In genomic region chr17:15285399-15286043, GRCm38 (mm10) we compare ENCODE assay signal across 8 mouse cellular contexts.
A peak's percentile ranks its signal among the peaks of the same experiment; 100 is the strongest.
DNase-seq lines count a peak whose midpoint lies in the region; ATAC-seq and TF ChIP-seq lines count a peak whose summit lies in the region.

No protein-coding gene starts in this region.

- H3K9me3 ChIP-seq in MEL (replicated peaks; ENCODE audit: insufficient read depth, low read length): no peaks in the 10 kb centered on the region
- no peaks in the 10 kb centered on the region for H3K9me3 ChIP-seq in hindbrain, embryonic 15.5 days
- H3K9me3 ChIP-seq in midbrain, postnatal 0 days (ENCODE audit: low read length): no peaks in the 10 kb centered on the region

- 49% methylated on average over 7 of the region's 7 CpGs for WGBS in hindbrain, embryonic 15.5 days
- 51% methylated on average over 7 of the region's 7 CpGs for WGBS in midbrain, postnatal 0 days

- no peak for TF ChIP-seq EP300 in MEL (IDR thresholded peaks at IDR 0.05; ENCODE audit: low read depth in 1 of 2, low read length in 2 of 2)

- H3K27ac ChIP-seq in MEL (ENCODE audit: control insufficient read depth, low read depth, low read length): no peak overlapping the region
- H3K27ac ChIP-seq in hindbrain, embryonic 15.5 days (replicated peaks): no peak overlapping the region
- no peak overlapping the region for H3K27ac ChIP-seq in midbrain, postnatal 0 days (ENCODE audit: low read depth, low read length)

- H3K4me2 ChIP-seq in hindbrain, embryonic 15.5 days: no peak overlapping the region
- H3K4me2 ChIP-seq in midbrain, postnatal 0 days (ENCODE audit: low read depth, low read length, poor library complexity, severe bottlenecking): no peak overlapping the region

- no peak overlapping the region for H3K9ac ChIP-seq in MEL (ENCODE audit: control insufficient read depth, low read depth, low read length, poor library complexity, severe bottlenecking)
- H3K9ac ChIP-seq in hindbrain, embryonic 15.5 days: no peak overlapping the region
- no peak overlapping the region for H3K9ac ChIP-seq in midbrain, postnatal 0 days (replicated peaks; ENCODE audit: low read length, poor library complexity, severe bottlenecking)

- no peaks in the 10 kb centered on the region for H3K4me1 ChIP-seq in MEL (ENCODE audit: control insufficient read depth in 1 of 2, insufficient read depth in 2 of 2, low read length in 2 of 2)
- peaks cover 12% of the 10 kb centered on the region for H3K4me1 ChIP-seq in hindbrain, embryonic 15.5 days (replicated peaks)
- no peaks in the 10 kb centered on the region for H3K4me1 ChIP-seq in midbrain, postnatal 0 days (ENCODE audit: insufficient read depth, low read length)

- ATAC-seq in hindbrain, embryonic 15.5 days (ENCODE audit: low FRiP score, low read depth): peak; percentile 89
- ATAC-seq in midbrain, postnatal 0 days (ENCODE audit: low FRiP score): peak; percentile 81

- no peak for TF ChIP-seq CTCF in MEL (IDR thresholded peaks at IDR 0.05 in 2 of 3, conservative IDR thresholded peaks at IDR 0.05 in 1 of 3; ENCODE audit: control insufficient read depth in 1 of 3, insufficient read depth in 1 of 3, low read depth in 2 of 3, low read length in 3 of 3, poor library complexity in 1 of 3, severe bottlenecking in 1 of 3)
- no peak for TF ChIP-seq CTCF in midbrain, postnatal 0 days (IDR thresholded peaks at IDR 0.05)

- H3K4me3 ChIP-seq in MEL (ENCODE audit: control insufficient read depth in 1 of 2, insufficient read depth in 1 of 2, low read depth in 2 of 2, low read length in 2 of 2): no peak overlapping the region
- no peak overlapping the region for H3K4me3 ChIP-seq in hindbrain, embryonic 15.5 days
- no peak overlapping the region for H3K4me3 ChIP-seq in midbrain, postnatal 0 days (ENCODE audit: low read depth, low read length)

- intact Hi-C loops in left cerebral cortex, postnatal 14 days (cut with DNase I): no loop called here

- H3K79me2 ChIP-seq in MEL (ENCODE audit: control insufficient read depth, insufficient read depth, low read length, poor library complexity): no peaks in the 10 kb centered on the region

- TF ChIP-seq RAD21 in MEL (IDR thresholded peaks at IDR 0.05; ENCODE audit: low read depth, low read length): no peak

- H3K27me3 ChIP-seq in MEL (ENCODE audit: control insufficient read depth in 1 of 2, insufficient read depth in 2 of 2, low read length in 2 of 2): peaks cover 0 to 4% of the 10 kb centered on the region in 2 experiments; a peak in 3 of 4 replicates
- no peaks in the 10 kb centered on the region for H3K27me3 ChIP-seq in hindbrain, embryonic 15.5 days
- no peaks in the 10 kb centered on the region for H3K27me3 ChIP-seq in midbrain, postnatal 0 days (ENCODE audit: insufficient read depth, low read length)

- DNase-seq in MEL (ENCODE audit: low read depth, low spot score): peak; percentile 18
- peak; percentile 62 for DNase-seq in adrenal gland, adult 8-10 months
- peak; percentile 65 to 82 for DNase-seq in gastrocnemius, adult 8-10 months (ENCODE audit: low spot score in 2 of 2)
- DNase-seq in left cerebral cortex, postnatal 14 days (ENCODE audit: low spot score in 2 of 2): peak; percentile 63 to 66
- peak; percentile 97 for DNase-seq in midbrain, postnatal 0 days (ENCODE audit: low spot score)
- peak; percentile 32 for DNase-seq in urinary bladder, adult 2 months (ENCODE audit: low spot score)
- DNase-seq in thymus, postnatal 0 days (ENCODE audit: low spot score): no peak

- H3K36me3 ChIP-seq in MEL (ENCODE audit: control insufficient read depth in 1 of 2, insufficient read depth in 2 of 2, low read length in 2 of 2): no peaks in the 10 kb centered on the region
- H3K36me3 ChIP-seq in hindbrain, embryonic 15.5 days: no peaks in the 10 kb centered on the region
- no peaks in the 10 kb centered on the region for H3K36me3 ChIP-seq in midbrain, postnatal 0 days (ENCODE audit: insufficient read depth, low read length)

- no peak for TF ChIP-seq POLR2A in MEL (IDR thresholded peaks at IDR 0.05; ENCODE audit: control insufficient read depth in 1 of 2, insufficient read depth in 1 of 2, low read depth in 1 of 2, low read length in 2 of 2, poor library complexity in 1 of 2)

TF ChIP-seq in MEL, 35 proteins besides CTCF, POLR2A, EP300 and RAD21:
- TF ChIP-seq ZC3H11A (IDR thresholded peaks at IDR 0.05; ENCODE audit: low read depth, low read length): no peak
- no peak for TF ChIP-seq SIN3A (IDR thresholded peaks at IDR 0.05; ENCODE audit: low read length)
- TF ChIP-seq UBTF (IDR thresholded peaks at IDR 0.05; ENCODE audit: borderline replicate concordance, insufficient read depth, low read depth, low read length): no peak
- no peak for TF ChIP-seq NELFE (IDR thresholded peaks at IDR 0.05; ENCODE audit: low read depth, low read length)
- TF ChIP-seq USF1 (IDR thresholded peaks at IDR 0.05; ENCODE audit: low read depth, low read length): no peak
- TF ChIP-seq NRF1 (IDR thresholded peaks at IDR 0.05; ENCODE audit: insufficient read depth, low read depth, low read length, poor library complexity, severe bottlenecking): no peak
